Mouse (Mus musculus) cortical plate, adult 2 months (tissue): ENCODE results near the gene Gramd1b.

Source experiments
- CTCF ChIP-seq: fragments of 200-500 bp; IDR thresholded peaks from 2 replicates; pipeline ENCODE4 v1.5.1; 2011; ENCODE audit warnings: mild to moderate bottlenecking, control low read depth, low read length; ENCODE audit not compliant: insufficient read depth; ENCODE audit errors: extremely low read depth
- POLR2A ChIP-seq: fragments of 200-500 bp; IDR thresholded peaks from 2 replicates; pipeline ENCODE4 v1.6.1; 2011; ENCODE audit warnings: mild to moderate bottlenecking, low read length, control low read depth; ENCODE audit not compliant: insufficient read depth; ENCODE audit errors: extremely low read depth

GRCm38 (mm10) chr9:40409071-40409470, 122.1 kb downstream of the Gramd1b start:
- TF ChIP-seq POLR2A (no peak), CTCF (no peak)
